Mouse (Mus musculus) olfactory bulb, adult 2 months (tissue): ENCODE results near the gene Cks2. TPM values are rescaled to one million over a fixed set of nuclear protein-coding genes. Genes with fewer than 3 reads are reported as not detected.

Experiments
- H3K27ac ChIP-seq: fragments of 200-500 bp; 2 replicates; pipeline ENCODE4 v1.5.1; 2012; ENCODE audit warnings: low read depth, low read length; ENCODE audit not compliant: insufficient read depth
- H3K4me1 ChIP-seq: fragments of 200-500 bp; 2 replicates; pipeline ENCODE4 v1.6.1; 2012; ENCODE audit warnings: low read length; ENCODE audit not compliant: control insufficient read depth, insufficient read depth
- H3K4me3 ChIP-seq: fragments of 200-500 bp; 2 replicates; pipeline ENCODE4 v1.5.1; 2012; ENCODE audit warnings: mild to moderate bottlenecking, low read depth, low read length, moderate library complexity; ENCODE audit not compliant: insufficient read depth
- CTCF ChIP-seq: fragments of 200-500 bp; IDR thresholded peaks from 2 replicates; pipeline ENCODE4 v1.5.1; 2012; ENCODE audit warnings: low read depth, mild to moderate bottlenecking, low read length, moderate library complexity; ENCODE audit not compliant: insufficient read depth
- POLR2A ChIP-seq: fragments of 200-500 bp; IDR thresholded peaks from 2 replicates; pipeline ENCODE4 v1.6.1; 2012; ENCODE audit warnings: mild to moderate bottlenecking, low read depth, low read length, moderate library complexity; ENCODE audit not compliant: insufficient read depth
- WGBS: fragments of 180-500 bp; shearing (Covaris S2); methylation state at CpG from one replicate; pipeline ENCODE4 v1.1.7; 2018; 5-methylcytosine and 5-hydroxymethylcytosine counted together
- polyA plus RNA-seq: library from polyadenylated mRNA; stranded (reverse); fragments of >200 nt; gene quantifications from 2 replicates; pipeline ENCODE4 v1.2.4, GENCODE M21; 2012; ENCODE audit warnings: low replicate concordance; ENCODE audit not compliant: missing spikeins, insufficient read depth, insufficient read length

Cks2 gene
- polyA plus RNA-seq, 1 experiment = not detected

GRCm38 (mm10) chr13:51696481-51696880 is 51.4 kb downstream of the Cks2 start:
- Histone ChIP-seq H3K27ac (no peak overlapping the region), H3K4me1 (no peaks in the 10 kb centered on the region), H3K4me3 (no peak overlapping the region)
- no peak for TF ChIP-seq CTCF
- TF ChIP-seq POLR2A = no peak

GRCm38 (mm10) chr13:51697455-51697854 is 52.4 kb downstream of the Cks2 start:
- 76% methylated on average over 6 of the region's 6 CpGs for WGBS
- H3K4me1 ChIP-seq = no peaks in the 10 kb centered on the region
- no peak overlapping the region for H3K27ac ChIP-seq
- H3K4me3 ChIP-seq = no peak overlapping the region
- no peak for TF ChIP-seq CTCF
- no peak for TF ChIP-seq POLR2A

GRCm38 (mm10) chr13:51697897-51698296 is 52.9 kb downstream of the Cks2 start:
- 80% methylated on average over 4 of the region's 4 CpGs for WGBS
- TF ChIP-seq CTCF = no peak
- no peak for TF ChIP-seq POLR2A
- Histone ChIP-seq H3K4me1 (no peaks in the 10 kb centered on the region), H3K27ac (no peak overlapping the region), H3K4me3 (no peak overlapping the region)

- WGBS = 89% methylated on average over 3 of the region's 3 CpGs
- no peak overlapping the region for H3K4me3 ChIP-seq
- H3K27ac ChIP-seq = no peak overlapping the region
- TF ChIP-seq CTCF (no peak), POLR2A (no peak)
- no peaks in the 10 kb centered on the region for H3K4me1 ChIP-seq
Measured at GRCm38 (mm10) chr13:51698318-51698717, 53.3 kb downstream of the Cks2 start.

Other genes starting within 250 kb of the Cks2 start
- not detected in 2 replicates for gene S1pr3, start 236.6 kb upstream of the Cks2 start, polyA plus RNA-seq
- gene Shc3, start 75.8 kb upstream of the Cks2 start, polyA plus RNA-seq = not detected in 2 replicates
- gene Secisbp2, start 6.5 kb downstream of the Cks2 start, polyA plus RNA-seq = not detected in 2 replicates
- gene Sema4d, start 148.5 kb downstream of the Cks2 start, polyA plus RNA-seq = 104 TPM in 1 of 2 replicates, not detected in the other
- not detected in 2 replicates for gene Gadd45g, start 201.4 kb downstream of the Cks2 start, polyA plus RNA-seq